Mouse (Mus musculus): ENCODE data around the gene Krt84. TPM values are rescaled to one million over a fixed set of nuclear protein-coding genes. Genes with fewer than 3 reads are reported as not detected.
"Not testable (repeated sequence)": the region's sequence is repeated elsewhere in the genome, so short reads cannot be mapped to it uniquely, and the experiment has no call there.

Gene Krt84
- polyA plus RNA-seq, 1 experiment from 2014 or later: not detected

DNA sequence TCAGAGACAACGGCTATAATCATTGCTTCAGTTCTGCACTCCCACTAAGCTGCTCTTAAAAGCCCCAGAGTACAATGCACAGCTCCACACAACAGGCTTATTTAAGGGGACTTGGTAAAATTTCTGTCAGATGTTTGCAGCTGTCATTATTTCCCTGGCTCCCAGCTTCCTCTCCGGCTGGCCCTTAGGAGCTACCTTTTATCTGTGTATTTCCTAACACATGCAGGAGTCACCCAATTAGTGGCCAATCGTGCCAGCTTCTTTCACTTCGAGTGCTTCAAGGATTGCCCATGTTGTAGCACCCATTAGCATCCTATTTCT lies 5.9 kb upstream of the Krt84 start:
- 46% methylated on average over 4 of the region's 4 CpGs for WGBS

DNA sequence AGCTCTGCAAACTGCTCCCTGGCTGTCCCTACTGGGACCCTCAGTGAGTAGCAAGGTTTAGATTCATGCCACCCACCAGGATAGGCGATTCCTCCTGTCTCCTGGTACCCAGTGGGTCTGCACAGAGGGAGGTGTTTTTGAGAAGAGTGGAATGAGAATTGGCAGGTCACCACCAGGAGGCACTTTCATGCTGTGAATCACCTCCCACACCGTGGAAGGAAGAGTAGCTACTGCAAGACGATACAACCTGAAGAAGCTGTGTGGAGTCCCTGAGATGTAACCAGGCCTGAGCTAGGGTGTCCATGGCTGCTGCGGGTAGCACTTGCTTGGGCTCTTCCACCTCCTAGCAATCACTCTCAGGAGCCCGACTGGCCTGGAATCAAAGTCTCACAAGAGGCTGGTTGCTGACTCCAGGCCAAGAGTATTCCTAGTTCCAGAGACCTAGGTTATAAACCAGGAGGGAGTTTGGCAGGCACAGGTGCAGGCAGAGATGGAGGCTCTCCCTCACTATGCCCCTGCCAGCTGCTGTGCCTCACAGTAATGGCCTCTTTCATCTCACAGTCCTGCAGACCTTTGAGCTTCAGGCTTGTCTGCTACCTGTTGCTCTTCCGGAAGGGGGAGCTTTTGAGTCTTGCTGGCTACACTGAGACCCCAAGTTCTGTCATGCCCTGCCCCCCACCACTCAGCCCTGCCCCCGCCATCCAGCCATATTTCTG lies 5.4 kb upstream of the Krt84 start:
- Histone ChIP-seq H3K4me2 (no peak overlapping the region), H3K4me1 (no peaks in the 10 kb centered on the region), H3K9ac (no peak overlapping the region), H3K4me3 (no peak overlapping the region), H3K9me3 (replicated peaks) (no peaks in the 10 kb centered on the region), H3K27me3 (no peaks in the 10 kb centered on the region), H3K36me3 (ENCODE audit: poor library complexity, severe bottlenecking) (no peaks in the 10 kb centered on the region), H3K27ac (no peak overlapping the region)
- no peak for ATAC-seq
- WGBS: 41% methylated on average over 7 of the region's 7 CpGs

More for the DNA sequence above, 5.9 kb upstream of the Krt84 start:
- Histone ChIP-seq H3K9me3 (replicated peaks) (no peaks in the 10 kb centered on the region), H3K4me1 (no peaks in the 10 kb centered on the region), H3K27me3 (no peaks in the 10 kb centered on the region), H3K4me3 (no peak overlapping the region), H3K36me3 (ENCODE audit: poor library complexity, severe bottlenecking) (no peaks in the 10 kb centered on the region), H3K9ac (no peak overlapping the region), H3K27ac (no peak overlapping the region), H3K4me2 (no peak overlapping the region)
- no peak for ATAC-seq

DNA sequence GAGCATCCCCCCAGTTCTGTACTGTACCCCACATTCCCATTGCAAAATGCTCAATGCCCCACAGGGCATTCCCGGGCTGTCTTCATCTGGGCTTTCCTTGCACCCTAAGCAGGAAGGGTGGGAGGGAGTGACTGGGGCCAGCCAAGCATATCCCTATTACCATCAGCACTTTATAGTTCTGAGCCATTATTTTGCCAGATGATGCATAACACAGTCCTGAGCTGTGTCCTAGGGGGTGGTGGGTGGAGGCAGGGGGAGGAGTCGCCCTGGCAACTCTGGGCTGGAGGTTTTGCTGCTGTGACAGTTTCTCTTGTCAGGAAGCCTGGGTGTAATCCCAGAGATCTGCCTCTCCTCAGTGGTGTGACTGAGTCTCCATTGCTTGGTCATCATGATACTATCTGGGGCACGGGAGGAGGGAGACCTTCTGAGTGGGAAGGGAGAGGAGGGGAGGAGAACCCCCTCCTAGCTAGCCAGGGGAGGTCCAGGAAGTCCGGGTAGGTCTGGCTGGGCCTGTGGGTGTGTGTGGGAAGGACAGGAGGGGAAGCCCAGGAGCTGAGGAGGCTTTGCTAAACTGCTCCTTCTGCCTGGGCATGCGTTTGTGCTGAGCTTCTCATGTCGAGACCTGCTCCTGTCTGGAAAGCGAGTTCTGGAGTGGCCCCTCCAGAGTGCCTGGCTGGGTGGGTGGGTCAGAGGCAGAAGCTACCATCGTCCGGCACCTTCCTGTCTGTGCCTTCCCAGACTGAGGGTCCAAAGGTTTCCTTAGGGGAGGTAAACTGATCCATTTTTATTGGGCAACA lies 3.6 kb upstream of the Krt84 start:
- Histone ChIP-seq H3K4me2 (no peak overlapping the region), H3K9ac (no peak overlapping the region), H3K4me1 (no peaks in the 10 kb centered on the region), H3K9me3 (replicated peaks) (no peaks in the 10 kb centered on the region), H3K27ac (no peak overlapping the region), H3K36me3 (ENCODE audit: poor library complexity, severe bottlenecking) (no peaks in the 10 kb centered on the region), H3K27me3 (no peaks in the 10 kb centered on the region), H3K4me3 (no peak overlapping the region)
- WGBS: 75% methylated on average over 9 of the region's 9 CpGs
- ATAC-seq: no peak

DNA sequence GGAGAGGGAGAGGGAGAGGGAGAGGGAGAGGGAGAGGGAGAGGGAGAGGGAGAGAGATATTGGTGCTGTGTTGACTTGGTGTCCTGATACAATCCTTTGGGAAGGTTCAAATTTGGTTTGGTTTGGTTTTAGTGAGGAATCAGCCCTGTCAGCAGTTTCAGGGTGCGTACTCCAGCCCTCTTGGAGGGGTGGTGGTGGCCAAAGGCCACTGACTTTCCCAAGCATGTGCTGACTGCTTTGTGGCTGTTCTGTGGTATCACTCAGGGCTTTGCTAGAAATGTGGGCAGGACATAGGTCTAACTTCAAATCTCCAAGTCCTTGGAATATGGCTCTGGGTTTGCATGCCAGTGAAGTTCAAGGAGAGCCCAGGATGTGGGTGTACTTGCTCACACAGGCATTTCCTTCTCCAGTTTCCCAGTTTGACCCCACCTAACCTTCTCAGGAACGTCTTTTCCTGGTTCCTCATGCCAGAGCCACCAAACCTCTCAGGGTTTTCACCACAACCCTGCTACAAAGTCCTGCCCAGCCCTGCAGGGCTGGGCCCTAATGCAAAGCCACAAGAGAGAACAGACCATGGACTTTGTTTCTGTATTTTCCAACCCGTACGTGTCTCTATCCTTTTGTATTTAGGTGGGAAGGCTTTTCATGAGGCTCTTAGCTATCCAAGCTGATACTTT lies 9.9 kb downstream of the Krt84 start:
- no peak overlapping the region for H3K27ac ChIP-seq
- 80% methylated on average over 4 of the region's 4 CpGs for WGBS
- no peak for ATAC-seq

DNA sequence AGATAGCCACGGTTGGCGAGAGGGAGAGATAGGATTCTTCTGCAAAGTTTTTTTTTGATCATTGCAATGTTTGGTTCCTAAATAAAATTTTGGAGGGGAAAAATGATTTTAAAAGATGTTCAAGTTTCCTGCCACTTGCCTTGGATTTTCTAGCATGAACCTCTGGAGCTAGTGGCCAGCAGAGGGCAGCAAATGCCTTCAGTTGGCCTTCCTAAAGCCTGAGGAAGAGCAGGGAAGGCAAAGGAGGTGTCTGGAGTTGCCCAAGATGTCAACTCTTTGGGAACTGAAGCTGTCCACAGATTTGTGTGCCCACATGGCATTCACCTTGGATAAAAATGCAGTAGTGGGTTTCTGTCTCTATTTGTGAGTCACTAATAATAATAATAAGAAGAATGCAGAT lies 12.8 kb downstream of the Krt84 start:
- H3K9me3 ChIP-seq (replicated peaks): no peaks in the 10 kb centered on the region; the same call in 1 of the 2 replicates
- H3K27me3 ChIP-seq: no peaks in the 10 kb centered on the region
- H3K9ac ChIP-seq: no peak overlapping the region
- no peak overlapping the region for H3K4me2 ChIP-seq
- H3K27ac ChIP-seq: no peak overlapping the region
- no peak overlapping the region for H3K4me3 ChIP-seq
- WGBS: 18% methylated on average over 2 of the region's 2 CpGs
- ATAC-seq: no peak
- H3K4me1 ChIP-seq: no peaks in the 10 kb centered on the region
- no peaks in the 10 kb centered on the region for H3K36me3 ChIP-seq (ENCODE audit: poor library complexity, severe bottlenecking)

More for the DNA sequence above, 9.9 kb downstream of the Krt84 start:
- no peaks in the 10 kb centered on the region for H3K36me3 ChIP-seq (ENCODE audit: poor library complexity, severe bottlenecking)
- H3K9me3 ChIP-seq (replicated peaks): no peaks in the 10 kb centered on the region
- H3K9ac ChIP-seq: no peak overlapping the region
- no peak overlapping the region for H3K4me2 ChIP-seq
- H3K4me1 ChIP-seq: no peaks in the 10 kb centered on the region
- H3K27me3 ChIP-seq: no peaks in the 10 kb centered on the region
- no peak overlapping the region for H3K4me3 ChIP-seq

DNA sequence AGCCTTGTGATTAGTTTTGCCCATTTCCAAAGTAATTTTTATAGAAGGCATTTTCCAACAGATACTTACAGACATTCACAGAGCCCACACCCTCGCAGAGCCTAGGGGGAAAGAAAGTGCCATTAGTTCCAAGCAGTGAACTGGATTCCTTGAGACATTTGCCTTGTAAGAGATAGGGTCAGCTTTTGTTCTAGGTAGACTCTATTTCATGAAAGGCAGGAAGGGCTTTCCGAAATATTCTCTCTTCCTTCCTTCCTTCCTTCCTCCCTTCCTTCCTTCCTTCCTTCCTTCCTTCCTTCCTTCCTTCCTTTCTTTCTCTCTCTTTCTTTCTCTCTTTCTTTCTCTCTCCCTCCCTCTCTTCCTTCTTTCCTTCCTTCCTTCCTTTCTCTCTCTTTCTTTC lies 15.5 kb downstream of the Krt84 start, which contains the start of gene Gm49425:
Gm49425 (minus strand) TSS at position 101 of the 400 bp plus-strand sequence.
- H3K4me3 ChIP-seq: not testable (repeated sequence)
- WGBS: 65% methylated on average over 2 of the region's 2 CpGs

DNA sequence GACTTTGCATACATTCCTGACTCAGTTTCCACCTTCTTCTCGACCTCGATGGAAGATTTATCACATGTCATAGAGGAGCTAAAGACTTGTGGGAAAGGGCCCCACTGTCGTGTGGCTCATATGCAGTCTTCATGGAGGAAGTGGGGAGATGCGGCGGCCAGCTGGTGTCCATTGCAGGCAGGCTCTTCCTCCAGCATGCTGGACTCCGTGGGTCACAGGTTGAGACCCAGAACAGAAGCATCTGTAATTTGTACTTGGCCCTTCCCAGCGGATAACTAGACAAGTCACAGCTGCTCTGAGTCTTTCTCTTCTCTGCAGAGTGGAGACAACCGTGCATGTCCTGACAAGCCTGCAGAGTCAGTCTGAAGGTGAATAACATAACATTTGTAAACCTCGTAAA lies 24.4 kb downstream of the Krt84 start:
- ATAC-seq: no peak
- Histone ChIP-seq H3K36me3 (ENCODE audit: poor library complexity, severe bottlenecking) (no peaks in the 10 kb centered on the region), H3K27me3 (no peaks in the 10 kb centered on the region), H3K9me3 (replicated peaks) (no peaks in the 10 kb centered on the region), H3K9ac (no peak overlapping the region), H3K27ac (no peak overlapping the region), H3K4me1 (no peaks in the 10 kb centered on the region), H3K4me3 (no peak overlapping the region), H3K4me2 (no peak overlapping the region)
- WGBS: 90% methylated on average over 9 of the region's 9 CpGs

More for the DNA sequence above, 15.5 kb downstream of the Krt84 start, which contains the start of gene Gm49425:
- not testable (repeated sequence) for H3K9ac ChIP-seq; ATAC-seq; H3K4me2 ChIP-seq; H3K27me3 ChIP-seq; H3K4me1 ChIP-seq; H3K36me3 ChIP-seq (ENCODE audit: poor library complexity, severe bottlenecking); H3K27ac ChIP-seq; H3K9me3 ChIP-seq (replicated peaks)

DNA sequence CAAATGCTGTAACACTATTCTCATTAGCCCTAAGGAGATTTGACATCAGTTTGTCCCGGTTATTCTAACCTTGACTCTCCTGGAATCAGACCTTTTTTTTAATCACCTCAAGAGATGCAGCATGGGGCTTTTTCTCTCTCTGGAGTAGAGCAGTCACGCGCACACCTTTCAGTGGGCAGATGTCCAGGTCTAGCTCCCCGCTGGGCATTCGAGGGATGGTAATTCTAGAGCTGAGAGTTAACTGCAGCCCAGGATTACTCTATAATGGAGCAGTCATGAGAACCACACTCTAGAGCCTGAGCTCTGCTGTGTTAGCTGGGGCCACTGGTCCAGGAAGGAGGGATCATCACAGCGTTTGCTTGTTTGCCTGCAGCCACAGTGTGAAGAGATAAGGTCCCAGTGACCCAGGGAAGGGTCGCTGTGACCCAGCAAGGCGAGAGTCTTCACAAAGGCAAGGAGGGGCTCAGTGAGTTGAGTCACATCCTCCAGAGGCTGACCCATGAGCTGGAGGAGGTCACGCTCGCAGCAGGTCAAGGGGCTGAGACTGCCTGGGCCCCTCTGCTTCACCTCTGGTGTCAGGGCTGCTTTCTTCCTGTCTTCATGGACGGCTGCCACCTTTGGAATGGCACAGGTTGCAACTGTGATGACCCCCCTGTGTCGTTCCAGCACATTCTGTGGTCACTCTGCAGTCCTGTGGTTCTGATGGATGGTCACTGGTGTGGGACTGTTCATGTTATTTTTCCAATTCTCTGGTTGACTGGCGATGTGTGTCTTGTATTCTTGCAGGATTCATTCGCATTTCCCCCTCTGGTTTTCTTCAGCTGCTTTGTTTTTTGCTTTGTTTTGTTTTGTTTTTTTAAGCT lies 25.5 kb downstream of the Krt84 start:
- Histone ChIP-seq H3K27ac (no peak overlapping the region), H3K36me3 (ENCODE audit: poor library complexity, severe bottlenecking) (no peaks in the 10 kb centered on the region), H3K27me3 (no peaks in the 10 kb centered on the region), H3K9me3 (replicated peaks) (no peaks in the 10 kb centered on the region), H3K4me1 (no peaks in the 10 kb centered on the region), H3K9ac (no peak overlapping the region), H3K4me2 (no peak overlapping the region), H3K4me3 (no peak overlapping the region)
- ATAC-seq: no peak
- 70% methylated on average over 14 of the region's 14 CpGs for WGBS

DNA sequence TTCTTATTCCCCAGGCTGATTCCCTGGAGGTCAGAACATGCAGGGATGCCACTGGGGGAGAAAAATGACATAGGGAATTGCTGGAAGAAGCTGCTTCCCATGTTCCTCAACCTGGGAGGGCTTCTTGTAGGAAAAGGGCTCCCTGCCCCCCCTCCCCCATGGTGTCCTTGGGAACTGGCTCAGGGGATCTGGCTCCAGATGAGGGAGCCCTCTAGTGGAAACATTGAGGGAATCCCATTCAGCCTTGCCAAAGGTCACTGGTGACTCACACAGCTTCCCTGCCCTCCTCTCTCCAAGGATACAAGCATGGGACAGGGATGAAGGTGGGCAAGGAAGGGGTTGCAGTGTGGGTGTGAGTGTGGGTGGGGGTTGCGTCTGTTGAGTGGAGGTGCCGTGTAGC lies 35.4 kb downstream of the Krt84 start:
- no peak overlapping the region for H3K9ac ChIP-seq
- H3K4me2 ChIP-seq: no peak overlapping the region
- H3K4me3 ChIP-seq: no peak overlapping the region
- no peaks in the 10 kb centered on the region for H3K27me3 ChIP-seq
- WGBS: 68% methylated on average over 2 of the region's 2 CpGs
- ATAC-seq: no peak
- no peaks in the 10 kb centered on the region for H3K36me3 ChIP-seq (ENCODE audit: poor library complexity, severe bottlenecking)
- no peaks in the 10 kb centered on the region for H3K9me3 ChIP-seq (replicated peaks)
- no peak overlapping the region for H3K27ac ChIP-seq
- H3K4me1 ChIP-seq: no peaks in the 10 kb centered on the region

DNA sequence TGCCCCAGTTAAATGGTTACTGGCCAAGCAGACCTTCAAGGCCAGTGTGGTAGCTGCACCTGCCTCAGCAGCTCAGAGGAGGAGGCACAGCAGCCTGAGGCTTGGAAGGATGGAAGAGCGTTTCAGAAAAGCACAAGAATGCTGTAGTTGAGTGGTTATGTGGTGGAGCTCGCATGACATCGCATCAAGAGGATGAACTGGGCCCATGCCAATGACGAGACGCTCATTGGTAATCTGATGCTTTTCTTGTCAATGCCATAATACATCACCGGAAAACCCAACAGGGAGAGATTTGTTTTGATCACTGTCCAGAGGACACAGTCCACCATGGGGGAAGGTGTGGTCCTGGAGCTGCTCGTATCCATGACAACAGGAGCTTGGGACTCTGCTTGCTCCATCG lies 37.4 kb downstream of the Krt84 start:
- 81% methylated on average over 8 of the region's 8 CpGs for WGBS
- Histone ChIP-seq H3K27me3 (no peaks in the 10 kb centered on the region), H3K9ac (no peak overlapping the region), H3K4me3 (no peak overlapping the region), H3K4me2 (no peak overlapping the region), H3K27ac (no peak overlapping the region), H3K9me3 (replicated peaks) (no peaks in the 10 kb centered on the region), H3K36me3 (ENCODE audit: poor library complexity, severe bottlenecking) (no peaks in the 10 kb centered on the region), H3K4me1 (no peaks in the 10 kb centered on the region)
- no peak for ATAC-seq

DNA sequence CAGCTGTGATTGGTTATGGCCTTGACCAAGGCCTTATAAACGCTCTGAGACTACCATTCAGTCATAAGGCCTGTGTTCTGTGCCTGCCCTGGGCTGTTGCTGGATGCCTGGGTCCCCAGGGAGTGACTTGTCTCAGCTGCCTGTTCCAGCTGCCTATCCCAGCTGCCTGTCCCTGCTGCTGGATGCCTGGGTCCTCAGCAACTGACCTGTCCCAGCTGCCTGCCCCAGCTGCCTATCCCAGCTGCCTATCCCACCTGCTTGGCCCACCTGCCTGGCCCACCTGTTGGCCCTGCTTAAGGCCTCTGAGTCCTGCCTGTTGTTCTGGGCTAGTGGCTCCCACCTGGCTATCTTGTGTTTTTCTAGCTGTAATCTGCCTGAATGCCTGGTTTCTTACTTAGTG lies 38.4 kb downstream of the Krt84 start:
- no peak for ATAC-seq
- WGBS: 55% methylated on average over 1 of the region's 1 CpGs
- no peaks in the 10 kb centered on the region for H3K36me3 ChIP-seq (ENCODE audit: poor library complexity, severe bottlenecking)
- no peak overlapping the region for H3K27ac ChIP-seq
- H3K9me3 ChIP-seq (replicated peaks): no peaks in the 10 kb centered on the region
- H3K9ac ChIP-seq: no peak overlapping the region
- H3K4me3 ChIP-seq: no peak overlapping the region
- no peaks in the 10 kb centered on the region for H3K27me3 ChIP-seq
- H3K4me2 ChIP-seq: no peak overlapping the region
- H3K4me1 ChIP-seq: no peaks in the 10 kb centered on the region

All from forebrain, embryonic 13.5 days (tissue).